Mouse (Mus musculus): ENCODE data around the gene Pik3r5. TPM values are rescaled to one million over a fixed set of nuclear protein-coding genes. Genes with fewer than 3 reads are reported as not detected.

Gene Pik3r5
- total RNA-seq, 1 experiment = 0.94 TPM

GRCm38 (mm10) chr11:68435601-68436000 lies 3.7 kb downstream of the Pik3r5 start:
- no peak for TF ChIP-seq ZNF384 (IDR thresholded peaks at IDR 0.05; ENCODE audit: low read depth, low read length)
- no peak for TF ChIP-seq HCFC1 (IDR thresholded peaks at IDR 0.05; ENCODE audit: borderline replicate concordance, insufficient read depth, low read length)
- TF ChIP-seq CHD2 (IDR thresholded peaks at IDR 0.05; ENCODE audit: low read depth, low read length) = no peak
- TF ChIP-seq ZC3H11A (IDR thresholded peaks at IDR 0.05; ENCODE audit: borderline replicate concordance, low read depth, low read length) = no peak
- TF ChIP-seq MAFK (IDR thresholded peaks at IDR 0.05; ENCODE audit: insufficient read depth, low read depth, low read length) = no peak
- Histone ChIP-seq H3K27ac (ENCODE audit: insufficient read depth, low read depth, low read length, poor library complexity, severe bottlenecking) (no peak overlapping the region), H3K4me1 (ENCODE audit: control insufficient read depth in 2 of 2, insufficient read depth in 2 of 2, low read length in 2 of 2, poor library complexity in 1 of 2) (peaks cover 0 to 2% of the 10 kb centered on the region in 2 experiments; a peak in 2 of 4 replicates), H3K9me3 (ENCODE audit: control insufficient read depth, insufficient read depth, low read depth, low read length) (no peaks in the 10 kb centered on the region), H3K4me3 (ENCODE audit: insufficient read depth in 1 of 2, low read depth in 1 of 2, low read length in 2 of 2, poor library complexity in 1 of 2, severe bottlenecking in 1 of 2) (no peak overlapping the region), H3K9ac (ENCODE audit: insufficient read depth, low read depth, low read length, poor library complexity, severe bottlenecking) (no peak overlapping the region), H3K36me3 (ENCODE audit: control insufficient read depth, insufficient read depth, low read length, poor library complexity, severe bottlenecking) (no peaks in the 10 kb centered on the region)
- DNase-seq (ENCODE audit: low read depth, low spot score) = no peak
- in situ Hi-C loops (cut with MboI; ENCODE audit: low sequenced_read_pairs in 2 of 2, unreplicated experiment in 2 of 2) = no loop called here

DNA sequence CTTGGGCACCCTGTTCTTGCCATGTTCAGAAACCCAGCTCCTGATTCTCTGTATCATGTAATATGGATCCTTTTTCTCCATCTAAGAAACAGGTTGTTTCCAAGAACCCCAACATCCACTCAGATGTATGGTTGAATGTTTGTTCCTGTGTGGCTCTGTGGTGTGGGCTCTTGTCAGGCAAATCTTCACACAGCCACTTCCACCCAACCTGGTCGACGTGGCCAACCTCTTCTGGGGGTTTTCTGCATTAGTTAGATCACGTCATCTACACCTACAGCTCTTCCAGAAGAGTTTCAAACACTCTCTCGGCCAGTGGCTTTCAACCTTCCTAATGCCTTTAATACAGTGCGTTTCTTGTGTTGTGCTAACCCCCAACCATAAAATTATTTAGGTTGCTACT lies 4.5 kb downstream of the Pik3r5 start:
- Histone ChIP-seq H3K4me3 (ENCODE audit: insufficient read depth in 1 of 2, low read depth in 1 of 2, low read length in 2 of 2, poor library complexity in 1 of 2, severe bottlenecking in 1 of 2) (no peak overlapping the region), H3K36me3 (ENCODE audit: control insufficient read depth, insufficient read depth, low read length, poor library complexity, severe bottlenecking) (no peaks in the 10 kb centered on the region), H3K27ac (ENCODE audit: insufficient read depth, low read depth, low read length, poor library complexity, severe bottlenecking) (no peak overlapping the region), H3K9ac (ENCODE audit: insufficient read depth, low read depth, low read length, poor library complexity, severe bottlenecking) (no peak overlapping the region), H3K4me1 (ENCODE audit: control insufficient read depth in 2 of 2, insufficient read depth in 2 of 2, low read length in 2 of 2, poor library complexity in 1 of 2) (peaks cover 0 to 2% of the 10 kb centered on the region in 2 experiments; a peak in 2 of 4 replicates), H3K9me3 (ENCODE audit: control insufficient read depth, insufficient read depth, low read depth, low read length) (no peaks in the 10 kb centered on the region)
- in situ Hi-C loops (cut with MboI; ENCODE audit: low sequenced_read_pairs in 2 of 2, unreplicated experiment in 2 of 2) = no loop called here
- TF ChIP-seq CHD2 (IDR thresholded peaks at IDR 0.05; ENCODE audit: low read depth, low read length) = no peak
- TF ChIP-seq ZNF384 (IDR thresholded peaks at IDR 0.05; ENCODE audit: low read depth, low read length) = no peak
- no peak for TF ChIP-seq ZC3H11A (IDR thresholded peaks at IDR 0.05; ENCODE audit: borderline replicate concordance, low read depth, low read length)
- TF ChIP-seq MAFK (IDR thresholded peaks at IDR 0.05; ENCODE audit: insufficient read depth, low read depth, low read length) = no peak
- TF ChIP-seq HCFC1 (IDR thresholded peaks at IDR 0.05; ENCODE audit: borderline replicate concordance, insufficient read depth, low read length) = no peak
- no peak for DNase-seq (ENCODE audit: low read depth, low spot score)

DNA sequence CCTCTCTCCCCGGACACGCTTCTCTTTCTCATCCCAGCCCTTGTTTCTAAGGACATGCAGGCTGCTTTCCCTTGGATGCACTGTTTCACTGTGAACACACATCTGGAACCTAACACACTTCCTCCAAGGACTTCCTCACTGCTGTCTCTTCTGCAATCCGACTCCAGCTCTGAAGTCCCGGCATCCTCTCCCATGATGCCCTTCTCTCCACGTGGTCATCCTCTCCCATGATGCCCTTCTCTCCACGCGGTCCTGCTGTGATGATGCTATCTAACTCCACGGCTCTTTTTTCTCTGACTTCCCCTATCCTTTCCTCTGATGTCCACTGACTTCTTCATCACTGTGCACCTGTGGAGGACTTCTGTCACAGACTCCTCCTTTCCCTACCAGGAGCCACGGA lies 8.2 kb downstream of the Pik3r5 start:
- no peak overlapping the region for H3K27ac ChIP-seq (ENCODE audit: insufficient read depth, low read depth, low read length, poor library complexity, severe bottlenecking)
- in situ Hi-C loops (cut with MboI; ENCODE audit: low sequenced_read_pairs in 2 of 2, unreplicated experiment in 2 of 2) = no loop called here
- no peaks in the 10 kb centered on the region for H3K9me3 ChIP-seq (ENCODE audit: control insufficient read depth, insufficient read depth, low read depth, low read length)
- DNase-seq (ENCODE audit: low read depth, low spot score) = no peak
- H3K4me1 ChIP-seq (ENCODE audit: control insufficient read depth in 2 of 2, insufficient read depth in 2 of 2, low read length in 2 of 2, poor library complexity in 1 of 2) = no peaks in the 10 kb centered on the region
- no peaks in the 10 kb centered on the region for H3K36me3 ChIP-seq (ENCODE audit: control insufficient read depth, insufficient read depth, low read length, poor library complexity, severe bottlenecking)
- TF ChIP-seq ZC3H11A (IDR thresholded peaks at IDR 0.05; ENCODE audit: borderline replicate concordance, low read depth, low read length) (no peak), HCFC1 (IDR thresholded peaks at IDR 0.05; ENCODE audit: borderline replicate concordance, insufficient read depth, low read length) (no peak), CHD2 (IDR thresholded peaks at IDR 0.05; ENCODE audit: low read depth, low read length) (no peak), ZNF384 (IDR thresholded peaks at IDR 0.05; ENCODE audit: low read depth, low read length) (no peak), MAFK (IDR thresholded peaks at IDR 0.05; ENCODE audit: insufficient read depth, low read depth, low read length) (no peak)
- no peak overlapping the region for H3K4me3 ChIP-seq (ENCODE audit: insufficient read depth in 1 of 2, low read depth in 1 of 2, low read length in 2 of 2, poor library complexity in 1 of 2, severe bottlenecking in 1 of 2)
- H3K9ac ChIP-seq (ENCODE audit: insufficient read depth, low read depth, low read length, poor library complexity, severe bottlenecking) = no peak overlapping the region

DNA sequence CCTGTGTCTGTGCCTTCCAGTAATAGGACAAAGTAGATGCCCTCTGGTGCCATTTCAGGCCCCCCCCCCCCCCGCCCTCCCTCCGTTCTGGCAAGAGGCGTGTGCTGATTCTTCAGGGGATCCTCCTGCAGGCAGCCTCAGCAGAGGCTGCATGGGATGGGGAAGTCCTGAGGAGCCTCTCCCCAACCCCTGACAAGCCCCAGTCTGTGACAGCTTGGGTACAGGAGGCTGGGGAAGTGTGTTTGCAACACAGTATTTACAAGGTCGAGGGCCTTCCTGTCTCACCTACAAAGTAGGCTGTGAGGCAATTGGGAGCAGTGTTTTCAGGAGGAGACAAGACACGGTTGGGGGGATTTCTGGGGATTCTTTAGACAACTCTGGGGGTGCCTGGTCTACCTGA lies 9.0 kb downstream of the Pik3r5 start:
- Histone ChIP-seq H3K4me1 (ENCODE audit: control insufficient read depth in 2 of 2, insufficient read depth in 2 of 2, low read length in 2 of 2, poor library complexity in 1 of 2) (no peaks in the 10 kb centered on the region), H3K9me3 (ENCODE audit: control insufficient read depth, insufficient read depth, low read depth, low read length) (no peaks in the 10 kb centered on the region), H3K36me3 (ENCODE audit: control insufficient read depth, insufficient read depth, low read length, poor library complexity, severe bottlenecking) (no peaks in the 10 kb centered on the region), H3K9ac (ENCODE audit: insufficient read depth, low read depth, low read length, poor library complexity, severe bottlenecking) (no peak overlapping the region), H3K4me3 (ENCODE audit: insufficient read depth in 1 of 2, low read depth in 1 of 2, low read length in 2 of 2, poor library complexity in 1 of 2, severe bottlenecking in 1 of 2) (no peak overlapping the region), H3K27ac (ENCODE audit: insufficient read depth, low read depth, low read length, poor library complexity, severe bottlenecking) (no peak overlapping the region)
- DNase-seq (ENCODE audit: low read depth, low spot score) = no peak
- in situ Hi-C loops (cut with MboI; ENCODE audit: low sequenced_read_pairs in 2 of 2, unreplicated experiment in 2 of 2) = no loop called here
- no peak for TF ChIP-seq ZC3H11A (IDR thresholded peaks at IDR 0.05; ENCODE audit: borderline replicate concordance, low read depth, low read length)
- TF ChIP-seq CHD2 (IDR thresholded peaks at IDR 0.05; ENCODE audit: low read depth, low read length) = no peak
- TF ChIP-seq MAFK (IDR thresholded peaks at IDR 0.05; ENCODE audit: insufficient read depth, low read depth, low read length) = no peak
- no peak for TF ChIP-seq HCFC1 (IDR thresholded peaks at IDR 0.05; ENCODE audit: borderline replicate concordance, insufficient read depth, low read length)
- no peak for TF ChIP-seq ZNF384 (IDR thresholded peaks at IDR 0.05; ENCODE audit: low read depth, low read length)

DNA sequence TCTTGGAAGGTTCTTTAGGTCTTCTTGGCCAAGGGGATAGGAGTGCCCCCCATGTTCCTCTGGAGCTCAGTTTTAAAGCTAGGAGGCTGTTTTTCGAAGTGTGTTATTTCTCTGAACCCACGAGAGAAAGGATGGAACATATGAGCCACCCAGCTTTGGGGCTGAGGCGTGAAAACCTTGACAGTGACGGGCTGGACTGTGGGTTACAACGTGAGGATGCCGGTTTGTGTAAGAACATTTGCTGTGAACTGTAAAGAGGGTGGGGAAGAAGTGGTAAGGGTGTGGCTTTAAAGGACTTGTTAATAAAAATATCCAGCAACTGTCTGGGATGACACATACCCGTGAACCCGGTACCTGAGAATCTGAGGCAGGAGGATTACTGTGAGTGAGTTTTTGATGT lies 10.4 kb downstream of the Pik3r5 start:
- Histone ChIP-seq H3K36me3 (ENCODE audit: control insufficient read depth, insufficient read depth, low read length, poor library complexity, severe bottlenecking) (no peaks in the 10 kb centered on the region), H3K4me3 (ENCODE audit: insufficient read depth in 1 of 2, low read depth in 1 of 2, low read length in 2 of 2, poor library complexity in 1 of 2, severe bottlenecking in 1 of 2) (no peak overlapping the region), H3K4me1 (ENCODE audit: control insufficient read depth in 2 of 2, insufficient read depth in 2 of 2, low read length in 2 of 2, poor library complexity in 1 of 2) (no peaks in the 10 kb centered on the region), H3K9me3 (ENCODE audit: control insufficient read depth, insufficient read depth, low read depth, low read length) (no peaks in the 10 kb centered on the region), H3K9ac (ENCODE audit: insufficient read depth, low read depth, low read length, poor library complexity, severe bottlenecking) (no peak overlapping the region), H3K27ac (ENCODE audit: insufficient read depth, low read depth, low read length, poor library complexity, severe bottlenecking) (no peak overlapping the region)
- no peak for TF ChIP-seq ZC3H11A (IDR thresholded peaks at IDR 0.05; ENCODE audit: borderline replicate concordance, low read depth, low read length)
- TF ChIP-seq HCFC1 (IDR thresholded peaks at IDR 0.05; ENCODE audit: borderline replicate concordance, insufficient read depth, low read length) = no peak
- TF ChIP-seq MAFK (IDR thresholded peaks at IDR 0.05; ENCODE audit: insufficient read depth, low read depth, low read length) = no peak
- in situ Hi-C loops (cut with MboI; ENCODE audit: low sequenced_read_pairs in 2 of 2, unreplicated experiment in 2 of 2) = no loop called here
- no peak for DNase-seq (ENCODE audit: low read depth, low spot score)
